Mouse (Mus musculus): ENCODE measurements around the gene Bcl2.

GRCm38 (mm10) chr1:106630973-106631372 lies 83.1 kb downstream of the Bcl2 start:
- no peak for TF ChIP-seq CTCF (IDR thresholded peaks at IDR 0.05; ENCODE audit: extremely low read depth, insufficient read depth, low read length)
- no peak for TF ChIP-seq POLR2A (IDR thresholded peaks at IDR 0.05; ENCODE audit: extremely low read depth, insufficient read depth, low read length)
